Mouse (Mus musculus): ENCODE results near the gene Otulin.

GRCm38 (mm10) chr15:27535681-27536080 lies 94.8 kb downstream of the Otulin start:
- TF ChIP-seq CTCF (IDR thresholded peaks at IDR 0.05; ENCODE audit: low read depth, low read length) (no peak), GATA1 (IDR thresholded peaks at IDR 0.05; ENCODE audit: borderline replicate concordance, low read length) (no peak), TAL1 (conservative IDR thresholded peaks at IDR 0.05; ENCODE audit: low read depth, low read length) (no peak), GATA2 (IDR thresholded peaks at IDR 0.05; ENCODE audit: borderline replicate concordance, low read depth, low read length) (no peak), POLR2AphosphoS5 (IDR thresholded peaks at IDR 0.05; ENCODE audit: insufficient replicate concordance, low read depth, low read length) (no peak)

All from G1E (cell line).